Mouse (Mus musculus): ENCODE results near the gene Gm10226.
A peak's percentile ranks its signal among the peaks of the same experiment; 100 is the strongest.
"Not testable (repeated sequence)": the region's sequence is repeated elsewhere in the genome, so short reads cannot be mapped to it uniquely, and the experiment has no call there.

The Gm10226 gene

DNA sequence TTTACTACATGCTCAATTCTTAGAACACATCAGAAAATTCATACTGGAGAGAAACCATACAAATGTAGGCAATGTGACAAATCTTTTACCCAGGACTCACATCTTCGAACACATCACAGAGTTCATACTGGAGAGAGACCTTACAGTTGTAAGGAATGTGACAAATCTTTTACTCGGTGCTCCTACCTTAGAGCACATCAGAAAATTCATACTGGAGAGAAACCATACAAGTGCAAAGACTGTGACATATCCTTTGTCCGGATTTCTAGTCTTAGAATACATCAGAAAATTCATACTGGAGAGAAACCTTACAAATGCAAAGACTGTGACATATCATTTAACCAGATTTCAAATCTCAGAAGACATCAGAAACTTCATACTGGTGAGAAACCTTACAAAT lies at the start of gene Gm10226:
TSS of gene Gm10226 (plus strand) at position 301 of the 400 bp plus-strand sequence.
- no peak for DNase-seq (ENCODE audit: low spot score)

DNA sequence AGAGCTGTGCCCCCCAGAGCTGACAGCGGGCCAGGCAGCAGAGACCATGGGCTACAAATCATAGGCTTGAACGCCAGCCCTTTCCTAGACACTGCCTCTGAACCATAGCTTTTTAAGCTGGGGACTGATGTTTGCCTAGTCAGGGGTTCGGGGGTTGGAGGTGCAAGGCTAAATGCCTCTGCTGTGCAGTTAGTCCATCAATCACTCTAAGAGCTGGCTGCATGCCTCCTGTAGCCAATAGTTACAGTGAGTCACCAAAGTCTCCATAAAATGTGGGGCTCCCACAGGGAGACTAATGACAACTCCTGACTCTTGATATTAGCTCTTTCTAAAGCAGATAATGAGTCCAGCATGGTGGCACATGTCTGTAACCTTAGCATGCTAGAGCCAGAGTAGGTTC lies 42.9 kb upstream of the Gm10226 start:
- no peak for DNase-seq (ENCODE audit: low spot score)

DNA sequence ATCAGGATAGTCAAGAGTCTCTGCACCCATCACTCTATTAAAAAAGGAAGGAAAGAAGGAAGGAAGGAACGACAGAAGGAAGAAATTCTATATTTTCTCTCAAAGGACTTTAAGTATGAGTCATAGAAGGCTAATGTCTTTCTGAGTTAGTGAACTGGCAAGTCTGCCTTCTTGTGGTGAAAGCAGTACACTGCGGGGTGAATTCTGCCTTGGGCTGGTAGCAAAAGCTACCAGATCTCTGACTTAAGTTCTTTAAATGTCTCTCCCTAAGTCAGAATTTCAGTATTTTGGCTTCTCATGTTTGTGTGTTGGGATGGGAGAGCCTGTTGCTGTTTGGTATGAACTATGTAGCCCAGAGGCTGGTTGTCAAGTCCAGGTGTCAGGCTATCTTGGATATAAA lies 41.7 kb upstream of the Gm10226 start:
- peak; percentile 43 for DNase-seq (ENCODE audit: low spot score)

DNA sequence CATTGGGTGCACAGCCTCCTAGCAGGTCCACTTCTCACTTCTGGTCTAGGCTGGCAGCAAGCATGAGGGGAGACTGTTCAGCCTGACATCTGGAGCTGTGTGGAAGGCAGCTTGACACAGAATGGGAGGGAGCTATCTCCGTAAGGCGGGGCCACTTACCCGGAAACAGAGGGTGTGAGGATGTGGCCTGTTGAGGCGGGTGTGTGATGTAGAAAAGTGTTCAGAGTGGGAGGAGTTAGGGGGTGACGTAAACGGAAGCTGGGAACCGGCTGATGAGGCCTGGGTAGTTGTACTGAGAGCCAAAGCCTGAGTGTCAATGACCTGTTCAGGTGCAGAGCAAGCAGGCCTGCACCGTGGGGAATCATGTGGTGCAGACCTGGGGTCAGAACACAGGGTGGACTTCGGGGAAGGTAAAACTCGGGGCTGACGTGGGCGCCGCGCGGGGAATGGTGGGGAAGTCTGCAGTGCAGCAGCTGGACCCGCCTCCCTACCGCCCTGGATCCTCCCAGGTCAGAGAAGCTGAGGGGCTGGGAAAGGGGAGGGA lies 41.2 kb upstream of the Gm10226 start, which contains the start of gene Zfp983:
TSS of gene Zfp983 (plus strand) at position 261 of the 544 bp plus-strand sequence.
- peak; percentile 92 for DNase-seq (ENCODE audit: low spot score)

DNA sequence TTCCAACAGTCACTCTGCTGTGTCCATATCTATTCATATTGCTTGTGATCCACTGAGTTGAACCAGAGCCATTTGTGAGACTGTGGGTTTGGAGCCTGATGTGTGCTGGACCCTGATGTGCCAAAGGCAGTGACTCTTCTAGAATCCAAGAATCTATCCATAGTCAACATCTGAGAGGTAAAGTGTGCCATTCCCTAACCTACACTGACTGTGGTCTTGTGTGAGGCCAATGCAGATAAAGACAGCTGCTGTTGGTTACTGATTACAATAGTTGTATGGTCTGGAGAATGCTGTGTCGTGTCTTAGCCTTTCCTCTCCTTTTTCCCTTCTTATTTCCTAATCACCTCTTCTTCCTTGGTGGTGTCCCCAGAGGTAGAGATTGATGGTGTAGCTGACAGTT lies 12.8 kb upstream of the Gm10226 start:
- not testable (repeated sequence) for DNase-seq (ENCODE audit: low spot score)

DNA sequence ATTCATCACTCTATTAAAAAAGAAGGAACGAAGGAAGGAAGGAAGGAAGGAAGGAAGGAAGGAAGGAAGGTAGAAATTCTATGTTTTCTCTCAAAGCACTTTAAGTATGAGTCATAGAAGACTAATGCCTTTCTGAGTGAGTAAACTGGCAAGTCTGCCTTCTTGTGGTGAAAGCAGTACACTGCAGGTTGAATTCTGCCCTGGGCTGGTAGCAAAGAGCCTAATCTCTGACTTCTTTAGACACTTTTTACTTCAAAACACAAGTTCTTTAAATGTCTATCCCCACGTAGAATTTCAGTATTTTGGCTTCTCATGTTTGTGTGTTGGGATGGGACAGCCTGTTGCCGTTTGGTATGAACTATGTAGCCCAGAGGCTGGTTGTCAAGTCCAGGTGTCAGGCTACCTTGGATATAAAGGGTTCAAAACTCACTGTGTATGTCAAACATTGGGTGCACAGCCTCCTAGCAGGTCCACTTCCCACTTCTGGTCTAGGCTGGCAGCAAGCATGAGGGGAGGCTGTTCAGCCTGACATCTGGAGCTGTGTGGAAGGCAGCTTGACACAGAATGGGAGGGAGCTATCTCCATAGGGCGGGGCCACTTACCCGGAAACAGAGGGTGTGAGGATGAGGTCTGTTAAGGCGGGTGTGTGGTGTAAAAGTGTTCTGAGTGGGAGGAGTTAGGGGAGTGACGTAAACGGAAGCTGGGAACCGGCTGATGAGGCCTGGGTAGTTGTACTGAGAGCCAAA lies 12.2 kb upstream of the Gm10226 start:
- peak; percentile 96 for DNase-seq (ENCODE audit: low spot score)

DNA sequence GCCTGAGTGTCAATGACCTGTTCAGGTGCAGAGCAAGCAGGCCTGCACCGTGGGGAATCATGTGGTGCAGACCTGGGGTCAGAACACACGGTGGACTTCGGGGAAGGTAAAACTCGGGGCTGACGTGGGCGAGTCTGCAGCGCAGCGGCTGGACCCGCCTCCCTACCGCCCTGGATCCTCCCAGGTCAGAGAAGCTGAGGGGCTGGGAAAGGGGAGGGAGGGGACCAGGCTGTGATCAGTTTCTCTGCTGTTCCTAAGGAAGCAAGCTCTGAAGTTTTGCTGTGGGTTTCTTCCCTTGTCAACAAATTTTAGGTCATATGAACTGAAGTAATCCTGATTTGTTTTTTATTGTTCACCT lies 11.7 kb upstream of the Gm10226 start:
- DNase-seq (ENCODE audit: low spot score) = not testable (repeated sequence)

DNA sequence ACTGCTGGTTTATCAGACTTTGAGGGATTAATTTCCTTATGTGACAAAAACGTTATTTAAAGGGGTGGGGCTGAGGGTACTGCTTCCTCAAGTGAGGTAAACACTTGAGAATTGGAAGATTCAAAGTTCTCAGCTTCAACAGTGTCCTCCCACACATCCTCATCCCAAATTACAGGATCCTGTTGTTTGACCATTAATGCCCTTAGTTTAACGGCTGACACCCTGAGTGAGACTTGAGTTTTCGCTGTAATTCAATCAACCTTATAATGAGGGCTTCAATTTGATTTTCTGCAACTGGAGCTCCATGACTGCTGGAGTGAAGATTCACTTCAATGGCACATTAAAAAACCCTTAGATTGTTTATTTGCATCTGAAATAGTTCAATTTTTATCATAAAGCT lies 1.7 kb downstream of the Gm10226 start:
- no peak for DNase-seq (ENCODE audit: low spot score)

DNA sequence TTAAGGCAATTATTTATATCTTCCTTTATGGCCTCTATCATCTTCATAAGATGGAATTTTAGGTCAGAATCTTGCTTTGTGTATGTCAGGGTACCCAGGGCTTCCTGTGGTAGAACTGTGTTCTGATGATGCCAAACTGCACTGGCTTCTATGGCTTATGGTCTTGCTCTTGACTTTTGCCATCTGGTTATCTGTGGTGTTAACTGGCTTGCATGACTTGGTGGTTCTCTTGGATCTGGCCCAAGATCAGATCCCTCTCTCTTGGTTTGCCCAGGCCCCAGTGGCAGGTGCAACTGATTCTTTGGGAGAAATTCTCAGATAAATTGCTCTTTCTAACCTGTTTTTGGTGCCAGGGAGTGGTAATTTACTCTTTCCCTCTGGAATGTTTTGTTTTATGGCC lies 4.4 kb downstream of the Gm10226 start:
- no peak for DNase-seq (ENCODE audit: low spot score)

DNA sequence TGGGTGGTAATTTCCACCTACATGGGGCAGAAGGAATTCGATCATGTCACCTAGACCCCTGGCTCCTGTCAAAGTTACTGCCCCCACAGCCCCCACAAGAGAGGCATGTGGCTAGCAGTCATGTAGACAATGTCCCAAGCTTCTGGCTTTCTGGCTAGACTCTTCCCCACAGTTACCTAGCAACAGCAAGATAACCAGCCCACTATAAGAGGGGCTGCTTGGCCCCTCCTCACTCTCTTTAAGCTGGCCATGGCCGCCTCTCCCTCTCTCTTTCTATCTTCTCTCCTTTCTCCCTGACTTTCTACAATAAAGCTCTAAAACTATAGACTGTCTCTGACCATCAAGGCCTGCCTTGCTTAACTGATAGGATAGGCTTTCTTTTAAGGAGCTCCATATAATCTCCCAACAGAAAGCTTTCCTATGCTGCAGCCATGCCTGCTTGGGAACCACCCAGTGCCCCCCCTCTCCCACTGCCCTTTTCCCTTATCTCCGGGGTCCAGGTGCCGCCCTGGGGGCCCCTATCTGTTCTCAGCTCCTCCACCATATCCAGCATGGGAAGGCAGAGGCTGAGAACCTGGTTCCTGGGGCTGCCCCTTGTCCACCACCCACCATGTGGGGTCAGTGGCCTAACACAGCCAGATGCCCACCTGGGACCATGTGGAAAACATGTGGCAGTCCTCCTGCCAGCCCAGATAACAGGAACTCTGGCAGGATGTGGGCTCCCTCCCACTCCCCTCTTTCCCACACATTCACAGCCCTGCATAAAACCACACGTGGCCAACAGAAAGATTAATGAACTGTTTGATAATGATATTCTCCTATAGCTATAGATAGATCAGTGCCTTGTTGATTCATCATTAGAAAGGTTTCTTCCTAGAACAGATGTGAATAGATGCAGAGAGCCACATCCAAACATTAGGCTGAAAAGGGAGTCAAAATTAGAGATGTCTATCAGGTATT lies 10.9 kb downstream of the Gm10226 start:
- no peak for DNase-seq (ENCODE audit: low spot score)

DNA sequence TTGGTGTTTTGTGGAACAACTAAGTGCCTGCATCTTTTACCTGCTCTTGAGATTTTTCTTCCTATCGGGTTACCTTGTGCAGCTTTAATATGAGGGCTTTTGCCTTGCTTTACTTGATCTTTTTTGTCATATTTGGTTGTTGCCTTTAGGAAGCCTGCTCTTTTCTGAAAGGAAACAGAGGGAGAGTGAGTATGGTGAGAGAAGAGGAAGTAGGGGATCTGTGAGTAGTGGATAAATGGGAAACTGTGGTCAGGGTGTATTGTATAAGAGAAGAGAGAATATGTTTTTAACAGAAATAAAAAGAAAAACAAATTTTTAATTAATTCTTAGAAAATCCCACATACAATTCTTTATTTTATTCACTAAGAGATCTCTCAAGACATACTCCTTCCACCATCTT lies 11.8 kb downstream of the Gm10226 start:
- DNase-seq (ENCODE audit: low spot score) = no peak

DNA sequence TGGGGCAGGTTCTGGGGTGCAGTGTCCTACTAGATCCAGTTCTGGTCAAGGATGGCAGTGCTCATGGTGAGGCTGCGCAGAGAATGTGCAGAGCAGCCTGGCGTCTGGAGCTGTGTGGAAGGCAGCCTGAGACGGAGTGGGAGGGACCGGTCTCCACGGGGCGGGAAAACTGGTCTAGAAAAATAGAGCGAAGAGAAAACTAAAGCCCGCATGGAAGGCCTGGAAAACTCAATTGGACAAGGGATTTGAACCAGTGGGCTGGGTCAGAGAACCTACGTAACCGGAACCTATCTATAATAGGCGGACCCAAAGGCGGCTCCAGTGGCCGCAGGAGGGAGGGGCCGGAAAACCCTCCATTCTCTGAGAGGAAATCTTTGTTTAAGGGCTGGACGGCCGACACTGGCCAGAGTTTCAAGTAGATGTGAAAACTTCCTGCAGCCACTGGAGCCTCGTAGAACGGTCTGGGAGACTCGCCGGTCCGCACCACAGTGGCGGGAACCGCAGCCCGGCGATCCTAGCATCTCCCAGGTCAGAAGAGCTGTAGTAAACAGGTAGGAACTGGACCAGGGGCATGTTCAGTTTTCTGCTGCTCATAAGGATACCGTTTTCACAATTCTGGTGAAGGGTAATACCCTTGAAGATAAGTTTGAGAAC lies 15.8 kb downstream of the Gm10226 start, which contains the start of gene Zfp760:
TSS of gene Zfp760 (plus strand) at position 399 of the 654 bp plus-strand sequence.
- peak; percentile 29 for DNase-seq (ENCODE audit: low spot score)

DNA sequence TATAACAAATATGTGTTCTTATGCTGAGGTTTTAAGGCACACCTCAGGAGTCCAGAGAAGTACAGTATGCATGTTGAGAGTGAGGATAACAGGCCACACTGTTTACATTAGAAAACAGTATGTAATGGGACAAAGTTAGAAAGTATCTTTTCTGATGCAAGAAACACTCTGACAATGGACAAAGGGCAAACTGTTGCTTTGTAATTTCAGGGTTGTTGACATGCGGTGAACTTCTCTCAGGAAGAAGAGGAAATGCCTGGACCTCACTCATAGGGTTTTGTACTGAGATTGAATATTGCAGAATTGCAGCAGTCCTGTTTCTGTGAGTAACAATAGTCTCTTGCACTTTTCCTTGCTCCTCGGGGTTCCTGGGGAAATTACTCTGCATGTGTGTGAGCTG lies 16.7 kb downstream of the Gm10226 start:
- DNase-seq (ENCODE audit: low spot score) = no peak

DNA sequence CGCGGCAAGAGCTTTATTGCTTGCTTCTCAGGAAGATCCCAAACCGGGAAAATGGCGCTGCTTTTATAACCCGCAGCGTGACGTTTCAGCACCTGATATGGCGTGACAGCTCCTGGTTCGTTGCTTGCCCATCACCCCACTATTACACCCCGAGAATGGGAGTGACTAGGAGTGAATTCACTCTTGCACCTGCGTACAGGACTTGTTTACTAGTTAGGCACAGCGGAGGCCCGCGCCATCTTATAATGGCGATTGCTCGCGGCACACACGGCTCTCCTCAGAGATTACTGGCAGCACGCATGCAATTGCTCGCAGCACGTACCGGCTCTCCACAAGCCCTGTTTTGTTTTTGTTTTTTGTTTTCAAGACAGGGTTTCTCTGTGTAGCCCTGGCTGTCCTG lies 38.8 kb downstream of the Gm10226 start, which contains the start of gene Zfp229:
TSS of gene Zfp229 (plus strand) at position 301 of the 400 bp plus-strand sequence.
- DNase-seq (ENCODE audit: low spot score) = not testable (repeated sequence)

DNA sequence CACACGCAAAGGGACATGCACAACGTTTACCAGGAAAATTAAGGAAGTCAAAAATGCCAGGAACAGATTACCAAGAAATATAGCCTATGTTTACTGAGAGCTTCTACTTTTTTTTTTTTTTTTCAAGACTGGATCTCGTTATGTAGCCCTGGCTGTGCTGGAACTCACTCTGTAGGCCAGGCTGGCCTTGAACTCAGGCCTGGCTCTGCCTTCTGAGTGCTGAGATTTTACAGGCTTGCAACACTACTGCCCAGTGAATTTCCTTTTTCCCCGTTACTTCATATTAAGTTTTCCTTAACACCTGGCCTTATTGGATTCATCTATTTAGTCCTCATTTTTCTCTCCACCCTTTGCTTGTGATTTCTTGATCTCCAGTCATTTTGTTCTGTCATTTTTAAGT lies 41.4 kb downstream of the Gm10226 start:
- no peak for DNase-seq (ENCODE audit: low spot score)

DNA sequence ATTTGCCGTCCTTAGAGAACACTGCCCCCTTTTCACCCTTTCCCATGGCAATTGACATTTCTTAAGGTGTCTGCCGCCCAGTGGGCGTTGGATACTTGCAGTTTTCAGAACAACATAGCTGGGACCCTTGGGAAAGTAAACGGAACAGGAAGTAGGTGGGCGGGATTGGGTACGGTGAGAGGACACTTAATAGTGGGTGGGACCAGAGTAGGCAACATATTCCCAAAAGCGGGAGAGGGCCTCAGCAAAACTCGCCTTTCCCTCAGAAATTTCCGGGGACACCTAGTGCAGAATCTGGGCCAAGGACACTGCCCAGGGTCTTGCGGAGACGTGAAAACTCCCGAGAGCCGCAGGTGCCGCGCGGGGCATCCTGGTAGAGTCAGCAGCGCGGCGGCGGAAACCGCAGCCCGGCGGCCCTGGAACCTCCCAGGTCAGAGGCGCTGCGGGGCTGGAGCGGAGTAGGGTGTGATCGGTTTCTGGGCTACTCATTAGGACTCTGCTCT lies 41.9 kb downstream of the Gm10226 start:
- DNase-seq (ENCODE audit: low spot score) = peak; percentile 55

Measured in T-cell, adult 2 months (primary cell).